Mouse (Mus musculus) heart, embryonic 13.5 days (tissue): ENCODE data around the gene Rabl3. TPM values are rescaled to one million over a fixed set of nuclear protein-coding genes. Genes with fewer than 3 reads are reported as not detected.
A peak's percentile ranks its signal among the peaks of the same experiment; 100 is the strongest.

Experiments used
- ATAC-seq: fragments of 200-750 bp; cut with Nextera tagmentation; 2 replicates; pipeline ENCODE4 v1.8.0; 2017; ENCODE audit warnings: moderate TSS enrichment; ENCODE audit not compliant: insufficient number of reproducible peaks, low FRiP score, low TSS enrichment; ENCODE audit errors: extremely low read depth
- H3K27ac ChIP-seq: fragments of 300-500 bp; sonication (generic); replicated peaks from 2 replicates; pipeline ENCODE4 v1.5.1; 2015; ENCODE audit warnings: moderate library complexity, mild to moderate bottlenecking, inconsistent platforms
- H3K27me3 ChIP-seq: fragments of 300-500 bp; sonication (generic); replicated peaks from 2 replicates; pipeline ENCODE4 v1.6.1; 2015; ENCODE audit warnings: mild to moderate bottlenecking, inconsistent platforms
- H3K36me3 ChIP-seq: fragments of 300-500 bp; sonication (generic); 2 replicates; pipeline ENCODE4 v1.6.1; 2015; ENCODE audit warnings: mild to moderate bottlenecking, inconsistent platforms
- H3K4me1 ChIP-seq: fragments of 300-500 bp; sonication (generic); 2 replicates; pipeline ENCODE4 v1.6.1; 2015; ENCODE audit warnings: inconsistent platforms
- H3K4me2 ChIP-seq: fragments of 300-500 bp; sonication (generic); 2 replicates; pipeline ENCODE4 v1.6.1; 2015; ENCODE audit warnings: inconsistent platforms, mild to moderate bottlenecking, moderate library complexity
- H3K4me3 ChIP-seq: fragments of 300-500 bp; sonication (generic); 2 replicates; pipeline ENCODE4 v1.5.1; 2015; ENCODE audit warnings: moderate library complexity, mild to moderate bottlenecking, inconsistent platforms
- H3K9ac ChIP-seq: fragments of 300-500 bp; sonication (generic); 2 replicates; pipeline ENCODE4 v1.6.1; 2015; ENCODE audit warnings: inconsistent platforms, mild to moderate bottlenecking, moderate library complexity
- H3K9me3 ChIP-seq: fragments of 300-500 bp; sonication (generic); 2 replicates; pipeline ENCODE4 v1.6.1; 2016; ENCODE audit warnings: inconsistent platforms
- WGBS: fragments of 180-500 bp; shearing (Covaris S2); methylation state at CpG from one replicate; pipeline ENCODE4 v1.1.7; 2015; ENCODE audit warnings: mixed read lengths; 5-methylcytosine and 5-hydroxymethylcytosine counted together
- polyA plus RNA-seq: library from polyadenylated mRNA; unstranded; fragments of >200 nt; fragmentation: Nextera tagmentation; extraction: Ambion mirVana; gene quantifications from 2 replicates; pipeline ENCODE4 v1.2.1, GENCODE M21; 2015

Rabl3 gene
- polyA plus RNA-seq, 1 experiment from 2014 or later: 23.8 TPM

DNA sequence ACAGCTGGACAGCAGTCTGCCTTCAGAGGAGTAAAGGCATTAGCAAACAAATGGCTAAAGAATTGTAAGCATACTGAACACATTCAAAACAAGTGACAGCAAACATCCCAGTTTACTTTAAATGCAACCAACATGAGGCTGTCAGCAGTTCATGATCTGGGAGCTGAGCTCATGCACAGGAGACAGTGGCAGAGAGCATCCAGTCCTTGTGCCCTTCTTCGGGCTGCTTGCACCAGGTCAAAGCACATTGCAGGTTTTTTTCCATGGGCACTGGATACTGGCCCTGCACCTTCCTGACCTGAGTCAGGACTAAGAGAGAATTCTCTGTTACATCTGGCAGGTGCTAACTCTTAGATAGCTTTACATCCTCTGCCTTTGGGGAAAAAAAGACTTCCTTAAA is 39.9 kb downstream of the Rabl3 start:
- no peaks in the 10 kb centered on the region for H3K27me3 ChIP-seq
- WGBS: 53% methylated on average over 1 of the region's 1 CpGs
- H3K9ac ChIP-seq: no peak overlapping the region
- no peak overlapping the region for H3K4me3 ChIP-seq
- no peak overlapping the region; the same call in 1 of the 2 replicates for H3K27ac ChIP-seq
- no peak for ATAC-seq
- peaks cover 18% of the 10 kb centered on the region for H3K4me1 ChIP-seq
- H3K4me2 ChIP-seq: no peak overlapping the region
- H3K9me3 ChIP-seq: no peaks in the 10 kb centered on the region
- H3K36me3 ChIP-seq: no peaks in the 10 kb centered on the region

GRCm38 (mm10) chr16:37579994-37580393 is 40.3 kb downstream of the Rabl3 start, which contains the start of gene Hgd:
Hgd (plus strand) TSS chr16:37580153.
- H3K36me3 ChIP-seq: no peaks in the 10 kb centered on the region
- peaks cover 22% of the 10 kb centered on the region for H3K4me1 ChIP-seq
- no peak within 1 kb of the TSS for H3K9ac ChIP-seq
- no peak within 1 kb of the TSS for H3K4me3 ChIP-seq
- no peak within 1 kb of the TSS for H3K4me2 ChIP-seq
- H3K27ac ChIP-seq: no peak within 1 kb of the TSS; the same call in 1 of the 2 replicates
- no peaks in the 10 kb centered on the region for H3K27me3 ChIP-seq
- no peak for ATAC-seq
- WGBS: 64% methylated on average over 4 of the region's 4 CpGs
- no peaks in the 10 kb centered on the region for H3K9me3 ChIP-seq

DNA sequence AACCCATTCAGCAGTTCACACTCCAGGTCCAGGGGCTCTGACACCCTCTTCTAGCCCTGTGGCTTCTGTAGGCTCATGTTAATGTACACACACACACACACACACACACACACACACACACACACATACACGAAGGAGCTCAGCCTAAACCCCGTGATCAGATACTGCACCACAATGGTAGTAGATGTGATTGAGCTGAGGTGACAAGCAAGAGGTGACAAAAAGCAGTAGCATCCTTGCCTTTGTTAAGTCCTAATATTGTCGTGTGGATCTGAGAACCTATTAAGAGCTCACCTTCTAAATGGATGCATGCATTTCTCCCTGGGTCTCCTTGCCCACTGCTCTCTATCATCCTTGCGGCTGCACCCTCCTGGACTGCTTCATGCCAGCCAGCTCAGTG is 41.0 kb downstream of the Rabl3 start:
- Histone ChIP-seq H3K9me3 (no peaks in the 10 kb centered on the region), H3K4me1 (peaks cover 26% of the 10 kb centered on the region), H3K36me3 (no peaks in the 10 kb centered on the region), H3K4me3 (no peak overlapping the region), H3K9ac (no peak overlapping the region), H3K27me3 (no peaks in the 10 kb centered on the region), H3K27ac (no peak overlapping the region), H3K4me2 (no peak overlapping the region)
- WGBS: 70% methylated on average over 4 of the region's 4 CpGs
- no peak for ATAC-seq

GRCm38 (mm10) chr16:37581901-37582300 is 42.2 kb downstream of the Rabl3 start:
- H3K9me3 ChIP-seq: no peaks in the 10 kb centered on the region
- no peak overlapping the region for H3K4me2 ChIP-seq
- no peaks in the 10 kb centered on the region for H3K27me3 ChIP-seq
- H3K4me1 ChIP-seq: peaks cover 26% of the 10 kb centered on the region
- no peak for ATAC-seq
- H3K9ac ChIP-seq: no peak overlapping the region
- 77% methylated on average over 3 of the region's 3 CpGs for WGBS
- H3K27ac ChIP-seq: no peak overlapping the region
- H3K36me3 ChIP-seq: no peaks in the 10 kb centered on the region
- H3K4me3 ChIP-seq: no peak overlapping the region

GRCm38 (mm10) chr16:37583306-37583705 is 43.6 kb downstream of the Rabl3 start:
- WGBS: 82% methylated on average over 3 of the region's 3 CpGs
- H3K27me3 ChIP-seq: no peaks in the 10 kb centered on the region
- H3K4me3 ChIP-seq: no peak overlapping the region
- H3K27ac ChIP-seq: no peak overlapping the region
- no peak for ATAC-seq
- H3K36me3 ChIP-seq: no peaks in the 10 kb centered on the region
- no peaks in the 10 kb centered on the region for H3K9me3 ChIP-seq
- no peak overlapping the region for H3K9ac ChIP-seq
- H3K4me1 ChIP-seq: peaks cover 26% of the 10 kb centered on the region
- H3K4me2 ChIP-seq: no peak overlapping the region

DNA sequence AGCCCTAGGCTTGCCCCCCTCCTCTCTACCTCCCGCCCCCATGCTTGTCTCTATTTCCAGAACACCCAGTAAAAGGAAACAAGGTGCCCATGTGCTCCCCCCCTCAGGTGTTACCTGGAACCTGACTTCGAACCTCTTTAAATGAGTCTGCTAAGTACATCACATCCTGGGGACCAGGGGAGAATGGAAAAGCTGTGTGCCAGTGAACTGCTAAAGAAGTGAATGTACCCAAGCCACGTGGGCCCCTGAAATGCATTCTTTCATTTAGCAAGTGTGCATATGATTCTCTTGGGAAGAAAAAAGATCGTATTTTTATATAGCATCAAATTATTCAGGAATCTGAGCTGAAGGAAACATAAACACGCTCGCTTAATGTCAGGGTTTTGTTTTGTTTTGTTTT is 44.1 kb downstream of the Rabl3 start:
- peak overlapping the region; percentile 70 for H3K4me2 ChIP-seq
- H3K9me3 ChIP-seq: no peaks in the 10 kb centered on the region
- H3K4me1 ChIP-seq: peaks cover 26% of the 10 kb centered on the region
- H3K27ac ChIP-seq: no peak overlapping the region
- peak overlapping the region; percentile 50 for H3K4me3 ChIP-seq
- ATAC-seq: no peak
- H3K9ac ChIP-seq: peak overlapping the region; percentile 70
- 49% methylated on average over 6 of the region's 6 CpGs for WGBS
- H3K36me3 ChIP-seq: no peaks in the 10 kb centered on the region
- no peaks in the 10 kb centered on the region for H3K27me3 ChIP-seq

GRCm38 (mm10) chr16:37584218-37585035 is 44.7 kb downstream of the Rabl3 start:
- 5% methylated on average over 25 of the region's 25 CpGs for WGBS
- H3K27ac ChIP-seq: peak overlapping the region; percentile 49

GRCm38 (mm10) chr16:37585129-37585563 is 45.5 kb downstream of the Rabl3 start:
- H3K9me3 ChIP-seq: no peaks in the 10 kb centered on the region
- H3K4me3 ChIP-seq: no peak overlapping the region
- ATAC-seq: no peak
- H3K27ac ChIP-seq: no peak overlapping the region; the same call in 1 of the 2 replicates
- no peaks in the 10 kb centered on the region for H3K36me3 ChIP-seq
- H3K9ac ChIP-seq: no peak overlapping the region
- no peaks in the 10 kb centered on the region for H3K27me3 ChIP-seq
- WGBS: 55% methylated on average over 8 of the region's 8 CpGs
- peak overlapping the region; percentile 70 for H3K4me2 ChIP-seq
- peaks cover 18% of the 10 kb centered on the region for H3K4me1 ChIP-seq

More at GRCm38 (mm10) chr16:37584218-37585035, 44.7 kb downstream of the Rabl3 start:
- H3K27me3 ChIP-seq: no peaks in the 10 kb centered on the region
- H3K36me3 ChIP-seq: no peaks in the 10 kb centered on the region
- peak overlapping the region; percentile 70 for H3K4me2 ChIP-seq
- H3K4me3 ChIP-seq: peak overlapping the region; percentile 50
- peaks cover 22% of the 10 kb centered on the region for H3K4me1 ChIP-seq
- H3K9me3 ChIP-seq: no peaks in the 10 kb centered on the region
- ATAC-seq: no peak
- H3K9ac ChIP-seq: peak overlapping the region; percentile 70

DNA sequence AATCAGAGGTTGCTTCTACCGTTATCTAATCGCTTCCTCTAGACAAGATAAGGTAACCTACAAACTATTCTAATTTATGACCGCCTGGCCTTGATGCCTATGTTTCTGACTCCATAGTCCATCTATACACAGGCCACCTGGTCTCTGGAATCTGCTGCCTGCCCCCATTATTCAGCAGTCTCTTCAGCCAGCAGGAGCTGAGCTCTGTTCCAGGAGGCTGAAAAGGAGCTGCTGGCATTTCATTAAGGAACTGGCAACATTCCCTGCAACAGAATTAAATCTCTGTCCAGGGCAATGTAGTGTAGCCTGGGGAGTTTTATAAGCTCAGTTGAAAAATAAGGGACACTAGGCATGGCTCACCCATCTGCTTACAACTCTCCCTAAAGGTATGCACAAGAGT is 51.2 kb downstream of the Rabl3 start:
- no peak for ATAC-seq
- H3K9ac ChIP-seq: no peak overlapping the region
- H3K36me3 ChIP-seq: no peaks in the 10 kb centered on the region
- H3K9me3 ChIP-seq: no peaks in the 10 kb centered on the region
- 85% methylated on average over 3 of the region's 3 CpGs for WGBS
- no peak overlapping the region for H3K27ac ChIP-seq
- no peak overlapping the region for H3K4me3 ChIP-seq
- H3K4me1 ChIP-seq: peaks cover 9% of the 10 kb centered on the region
- no peak overlapping the region for H3K4me2 ChIP-seq
- H3K27me3 ChIP-seq: no peaks in the 10 kb centered on the region

DNA sequence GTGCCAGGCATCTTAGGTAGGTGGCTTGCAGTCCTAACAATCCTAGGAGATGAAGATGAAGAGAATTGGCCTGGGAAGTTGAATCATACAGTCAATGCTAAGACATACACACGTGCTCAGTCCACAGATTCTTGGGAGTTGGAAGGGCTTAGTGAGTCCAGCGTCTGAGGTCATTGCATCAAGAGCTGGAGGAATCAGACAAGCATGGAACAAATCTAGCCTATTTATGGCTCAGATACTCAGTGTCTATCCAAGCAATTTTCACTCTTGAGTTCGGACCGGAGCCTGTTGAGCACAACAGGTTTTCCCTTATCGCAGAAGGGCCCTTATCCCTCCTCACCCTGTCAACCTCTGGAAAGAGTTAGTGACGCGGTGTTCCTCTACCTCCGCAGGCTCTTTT is 51.9 kb downstream of the Rabl3 start:
- H3K27me3 ChIP-seq: no peaks in the 10 kb centered on the region
- H3K27ac ChIP-seq: no peak overlapping the region
- no peak overlapping the region for H3K4me2 ChIP-seq
- ATAC-seq: no peak
- H3K4me3 ChIP-seq: no peak overlapping the region
- no peaks in the 10 kb centered on the region for H3K9me3 ChIP-seq
- WGBS: 41% methylated on average over 8 of the region's 8 CpGs
- H3K9ac ChIP-seq: no peak overlapping the region
- H3K36me3 ChIP-seq: no peaks in the 10 kb centered on the region
- H3K4me1 ChIP-seq: peaks cover 9% of the 10 kb centered on the region

GRCm38 (mm10) chr16:37597412-37597811 is 57.7 kb downstream of the Rabl3 start:
- Histone ChIP-seq H3K9me3 (no peaks in the 10 kb centered on the region), H3K4me3 (no peak overlapping the region), H3K27ac (no peak overlapping the region), H3K4me1 (no peaks in the 10 kb centered on the region), H3K9ac (no peak overlapping the region), H3K36me3 (no peaks in the 10 kb centered on the region), H3K4me2 (no peak overlapping the region), H3K27me3 (no peaks in the 10 kb centered on the region)
- WGBS: 47% methylated on average over 5 of the region's 5 CpGs
- no peak for ATAC-seq

GRCm38 (mm10) chr16:37598463-37598862 is 58.8 kb downstream of the Rabl3 start:
- no peaks in the 10 kb centered on the region for H3K36me3 ChIP-seq
- H3K27ac ChIP-seq: no peak overlapping the region
- no peaks in the 10 kb centered on the region for H3K9me3 ChIP-seq
- no peak overlapping the region for H3K4me2 ChIP-seq
- no peak for ATAC-seq
- no peaks in the 10 kb centered on the region for H3K4me1 ChIP-seq
- no peak overlapping the region for H3K9ac ChIP-seq
- no peak overlapping the region for H3K4me3 ChIP-seq
- H3K27me3 ChIP-seq: no peaks in the 10 kb centered on the region
- 88% methylated on average over 7 of the region's 7 CpGs for WGBS
